Mouse (Mus musculus) layer of hippocampus, adult 11-12 months (tissue): Measurements from ENCODE around the gene Ap1g1.
"Not testable (repeated sequence)": the region's sequence is repeated elsewhere in the genome, so short reads cannot be mapped to it uniquely, and the experiment has no call there.

Source experiments
- DNase-seq: peaks from one replicate; pipeline ENCODE4 v3.0.0; 2022; ENCODE audit warnings: low spot score

Gene Ap1g1

GRCm38 (mm10) chr8:109866690-109867089 is 88.3 kb downstream of the Ap1g1 start:
- no peak for DNase-seq

- DNase-seq: peak; percentile 92
Measured at GRCm38 (mm10) chr8:109868003-109868679, 89.8 kb downstream of the Ap1g1 start, which contains the start of gene Phlpp2. TSS of gene Phlpp2 (plus strand) at chr8:109868542.

DNA sequence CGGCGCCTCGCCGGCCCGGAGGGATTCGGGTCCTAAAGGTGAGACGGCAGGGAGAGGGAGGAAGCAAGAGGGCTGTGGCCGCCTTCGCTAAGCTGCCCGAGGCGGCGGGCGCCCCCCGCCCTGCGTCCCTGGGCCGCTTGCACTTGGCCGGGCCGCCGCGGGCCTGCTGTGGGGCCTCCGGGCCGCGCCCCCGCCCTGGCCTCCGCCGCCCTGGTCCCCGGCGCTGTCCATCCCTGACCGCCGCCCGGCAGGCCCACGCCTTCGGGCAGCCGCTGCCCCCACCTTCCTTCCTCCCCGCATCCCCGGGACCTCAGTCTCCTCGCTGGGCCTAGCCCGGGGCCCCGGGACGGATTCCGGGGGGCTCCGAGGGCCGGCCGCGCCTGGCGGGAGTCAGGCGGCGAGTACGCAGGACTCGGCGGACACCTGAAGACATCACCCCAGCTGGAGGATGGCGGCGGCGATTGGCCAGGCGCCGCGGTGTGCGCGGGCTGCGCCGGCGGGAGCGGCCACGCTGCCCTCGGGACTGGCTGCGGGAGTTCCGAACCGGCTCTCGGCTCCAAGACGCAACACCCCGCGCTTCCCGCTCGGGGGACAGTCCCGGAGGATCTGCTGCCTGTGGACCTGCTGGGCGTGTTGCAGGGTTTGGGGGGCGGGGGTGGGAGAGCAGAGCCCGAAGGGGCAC is 90.5 kb downstream of the Ap1g1 start:
- DNase-seq: peak; percentile 43

DNA sequence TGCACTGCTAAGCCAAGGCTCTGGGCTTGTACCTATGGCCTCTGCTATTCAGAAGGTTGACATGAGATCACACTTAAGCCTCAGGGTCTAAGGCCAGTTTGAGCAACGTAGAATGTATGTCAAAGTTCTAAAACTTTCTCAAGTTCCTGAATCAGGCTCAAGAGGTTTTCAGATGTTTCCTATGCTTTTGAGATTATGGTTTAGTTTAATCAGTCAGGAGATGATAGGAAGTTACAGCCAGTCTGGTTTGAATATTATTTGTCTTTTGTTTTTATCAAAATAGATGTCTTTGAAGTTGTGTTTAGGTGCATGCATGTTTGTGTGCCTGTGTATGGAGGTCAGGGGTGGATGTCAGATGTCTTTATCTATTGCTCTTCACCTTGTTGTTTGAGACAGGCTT is 92.7 kb downstream of the Ap1g1 start:
- no peak for DNase-seq

- DNase-seq: not testable (repeated sequence)
Measured at GRCm38 (mm10) chr8:109873800-109874199, 95.4 kb downstream of the Ap1g1 start.

- DNase-seq: no peak
Measured at GRCm38 (mm10) chr8:109880012-109880662, 101.8 kb downstream of the Ap1g1 start.

- DNase-seq: no peak
Measured at GRCm38 (mm10) chr8:109885294-109885693, 106.9 kb downstream of the Ap1g1 start.

DNA sequence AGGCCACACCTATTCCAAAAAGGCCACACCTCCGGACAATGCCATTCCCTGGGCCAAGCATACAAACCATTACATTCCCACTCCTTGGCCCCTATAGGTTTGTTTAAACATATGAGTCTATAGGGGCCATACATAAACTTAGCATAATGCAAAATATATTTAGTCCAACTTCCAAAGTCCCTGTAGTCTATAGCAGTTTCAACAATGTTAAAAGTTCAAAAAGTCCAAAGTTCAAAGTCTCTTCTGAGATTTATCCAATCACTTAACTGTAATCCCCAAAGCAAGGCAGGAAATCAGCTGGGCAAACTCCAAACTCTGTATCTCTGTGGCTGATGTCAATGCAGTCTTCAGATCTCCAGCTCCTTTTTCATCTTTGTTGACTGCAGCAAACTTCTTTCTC is 110.9 kb downstream of the Ap1g1 start:
- no peak for DNase-seq

- no peak for DNase-seq
Measured at GRCm38 (mm10) chr8:109890794-109891585, 112.6 kb downstream of the Ap1g1 start.

DNA sequence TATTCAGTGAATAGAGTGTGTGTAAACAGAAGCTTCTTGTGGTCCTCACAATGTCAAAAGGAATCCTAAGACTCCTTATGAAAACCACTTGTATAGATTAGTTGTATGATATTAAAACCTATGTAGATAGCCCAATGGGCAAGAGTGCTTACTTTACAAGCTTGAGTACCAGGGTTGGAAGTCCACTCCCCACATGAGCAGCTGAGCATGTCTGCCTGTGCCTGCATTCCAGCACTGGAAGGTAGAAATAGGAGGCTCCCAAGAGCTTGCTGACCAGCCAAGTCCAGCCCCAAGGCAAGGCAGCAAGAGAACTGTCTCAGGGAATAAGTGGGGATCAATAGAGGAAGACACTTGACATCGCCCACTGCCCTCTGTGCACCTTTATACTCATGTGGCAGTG is 116.3 kb downstream of the Ap1g1 start:
- no peak for DNase-seq

DNA sequence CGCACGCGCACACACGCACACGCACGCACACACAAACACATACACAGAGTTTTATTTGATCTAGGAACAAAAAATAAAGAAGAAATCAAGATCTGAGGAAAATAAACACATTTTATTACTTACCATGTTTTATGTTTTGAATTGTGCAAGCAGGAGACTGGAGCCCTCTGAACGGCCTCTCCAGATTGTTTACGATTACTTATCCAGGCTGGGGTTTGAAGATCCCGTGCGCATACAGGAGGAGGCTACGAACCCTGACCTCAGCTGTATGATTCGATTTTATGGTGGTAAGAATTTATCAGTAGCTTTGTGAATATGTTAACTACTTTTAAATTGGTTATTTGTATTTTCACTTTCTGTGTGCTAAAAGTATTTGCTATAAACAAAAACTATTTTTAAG is 117.0 kb downstream of the Ap1g1 start:
- DNase-seq: no peak

DNA sequence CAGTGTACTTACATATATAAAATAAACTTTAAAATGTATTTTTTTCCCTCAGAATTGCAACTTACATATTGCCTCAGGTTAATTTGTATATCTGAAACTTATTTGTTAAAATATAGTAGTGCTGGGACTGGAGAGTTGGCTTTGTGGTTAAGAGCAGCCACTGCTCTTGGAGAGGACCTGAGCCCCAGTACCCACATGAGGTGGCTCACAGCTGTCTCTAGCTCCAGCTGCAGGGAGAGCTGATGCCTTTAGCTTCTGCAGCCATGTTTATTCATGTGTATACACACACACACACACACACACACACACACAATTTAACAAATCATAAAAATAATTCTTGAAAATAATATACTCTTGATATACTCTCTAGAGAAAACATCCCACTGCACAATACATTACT is 124.0 kb downstream of the Ap1g1 start:
- DNase-seq: no peak

DNA sequence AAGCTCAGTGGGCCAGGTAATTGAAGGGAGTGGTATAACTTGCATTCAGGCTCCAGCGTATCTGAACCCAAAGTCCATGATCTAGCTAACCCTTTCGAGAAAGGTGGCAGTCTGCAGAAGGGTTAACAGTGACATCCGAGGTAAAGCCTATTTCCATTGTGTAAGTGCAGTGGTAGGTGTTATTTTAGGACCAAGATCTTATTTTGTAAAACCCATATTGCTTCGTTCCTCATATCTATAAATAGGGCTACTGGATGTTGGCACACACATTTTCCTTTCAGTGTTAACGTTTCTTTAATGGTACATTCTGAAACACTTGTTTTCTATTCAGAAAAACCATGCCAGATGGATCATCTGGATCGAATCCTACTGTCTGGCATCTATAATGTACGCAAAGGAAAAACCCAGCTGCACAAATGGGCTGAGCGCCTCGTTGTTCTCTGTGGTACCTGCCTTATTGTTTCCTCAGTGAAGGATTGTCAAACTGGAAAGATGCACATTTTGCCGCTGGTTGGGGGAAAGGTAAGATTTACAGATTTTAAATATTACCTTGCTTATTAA is 125.6 kb downstream of the Ap1g1 start:
- peak; percentile 64 for DNase-seq

DNA sequence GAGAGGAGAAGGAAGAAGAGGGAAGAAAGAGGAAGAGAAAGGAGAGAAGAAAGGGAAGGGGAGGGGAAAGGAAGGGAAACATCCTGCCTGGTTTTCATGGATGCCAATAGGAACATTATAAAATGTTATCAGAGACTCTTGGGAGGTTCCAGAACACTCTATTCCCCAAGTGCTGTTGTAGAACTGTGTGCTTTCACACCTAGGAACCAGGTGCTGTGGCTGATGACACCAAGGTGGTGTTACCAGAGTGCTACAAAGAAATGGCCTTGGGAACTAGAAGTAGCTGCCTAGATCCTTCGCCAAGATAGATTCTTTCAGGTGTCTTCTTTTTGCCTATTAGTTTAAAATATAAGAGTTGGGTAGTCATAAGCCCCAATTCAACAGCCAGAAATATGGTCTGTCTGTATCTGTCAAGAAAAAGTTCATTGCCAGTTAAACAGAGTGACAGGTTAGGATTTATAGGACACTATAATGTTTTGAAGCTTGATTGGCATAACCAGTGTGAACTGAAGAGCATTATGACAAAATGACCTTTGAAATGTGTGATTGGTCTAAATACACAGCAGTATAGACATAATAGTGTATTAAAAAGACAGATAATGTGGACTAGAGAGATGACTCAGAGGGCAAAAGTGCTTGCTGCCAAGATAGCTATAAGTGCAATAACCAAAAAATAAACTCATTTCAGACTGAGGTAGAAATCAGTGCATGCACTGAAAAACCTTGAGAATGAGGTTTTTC is 126.7 kb downstream of the Ap1g1 start:
- no peak for DNase-seq

DNA sequence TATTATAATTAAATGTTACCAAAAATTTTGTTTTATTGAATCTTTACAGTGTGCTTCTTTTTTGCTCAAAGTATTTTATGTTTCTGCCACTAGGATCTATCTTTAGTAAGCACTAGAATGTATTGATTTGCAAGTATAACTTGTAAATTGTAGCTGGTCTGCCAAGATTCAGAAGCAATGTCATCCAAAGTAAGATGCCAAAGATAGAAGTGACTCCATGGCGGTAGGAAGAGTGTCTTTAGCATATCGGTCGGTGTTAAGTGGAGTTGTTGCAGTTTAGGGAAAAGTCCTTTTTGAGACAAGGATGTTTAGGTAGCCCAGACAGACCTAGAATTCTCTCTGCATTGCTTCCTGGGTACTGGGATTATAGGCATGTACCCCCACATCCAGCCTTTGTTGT is 128.6 kb downstream of the Ap1g1 start:
- no peak for DNase-seq

DNA sequence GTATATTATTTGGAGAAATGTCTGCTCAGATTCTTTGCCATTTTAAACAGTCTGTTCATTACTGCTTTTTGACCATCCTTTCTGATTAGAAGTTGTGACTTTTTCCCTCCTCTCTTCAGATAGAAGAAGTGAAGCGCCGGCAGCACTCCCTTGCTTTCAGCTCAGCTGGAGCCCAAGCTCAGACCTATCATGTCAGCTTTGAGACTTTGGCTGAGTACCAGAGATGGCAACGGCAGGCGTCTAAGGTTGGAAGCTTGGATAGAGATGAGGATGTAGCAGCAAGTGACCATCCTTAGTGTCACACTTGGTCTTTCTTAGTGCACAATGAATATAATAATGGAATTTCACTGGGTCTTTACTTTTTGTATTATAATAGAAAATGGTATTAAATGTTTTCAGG is 129.0 kb downstream of the Ap1g1 start:
- no peak for DNase-seq
